Mouse (Mus musculus) hindbrain, embryonic 11.5 days (tissue): ENCODE measurements around the gene Lrrc73. TPM values are rescaled to one million over a fixed set of nuclear protein-coding genes. Genes with fewer than 3 reads are reported as not detected.
A peak's percentile ranks its signal among the peaks of the same experiment; 100 is the strongest.

ENCODE experiments used
- ATAC-seq: fragments of 200-750 bp; cut with Nextera tagmentation; 2 replicates; pipeline ENCODE4 v1.8.0; 2017; ENCODE audit warnings: mild to moderate bottlenecking, moderate TSS enrichment, moderate library complexity; ENCODE audit not compliant: low FRiP score
- DNase-seq: peaks from one replicate; pipeline ENCODE4 v3.0.0-alpha.2; 2015; ENCODE audit warnings: low spot score
- H3K27ac ChIP-seq: fragments of 300-500 bp; sonication (generic); 2 replicates; pipeline ENCODE4 v1.5.1; 2014; ENCODE audit warnings: mild to moderate bottlenecking, low read depth, low read length
- H3K27me3 ChIP-seq: fragments of 300-500 bp; sonication (generic); 2 replicates; pipeline ENCODE4 v1.6.1; 2014; ENCODE audit warnings: mild to moderate bottlenecking, low read length, moderate library complexity, mixed read lengths; ENCODE audit not compliant: control insufficient read depth, insufficient read depth
- H3K36me3 ChIP-seq: fragments of 300-500 bp; sonication (generic); 2 replicates; pipeline ENCODE4 v1.6.1; 2014; ENCODE audit warnings: mild to moderate bottlenecking, low read length, moderate library complexity, mixed read lengths; ENCODE audit not compliant: control insufficient read depth, insufficient read depth
- H3K4me1 ChIP-seq: fragments of 300-500 bp; sonication (generic); replicated peaks from 2 replicates; pipeline ENCODE4 v1.6.1; 2014; ENCODE audit warnings: low read length, mixed read lengths; ENCODE audit not compliant: control insufficient read depth, insufficient read depth
- H3K4me2 ChIP-seq: fragments of 300-500 bp; sonication (generic); replicated peaks from 2 replicates; pipeline ENCODE4 v1.6.1; 2014; ENCODE audit warnings: mild to moderate bottlenecking, low read depth, low read length
- H3K4me3 ChIP-seq: fragments of 300-500 bp; sonication (generic); 2 replicates; pipeline ENCODE4 v1.5.1; 2014; ENCODE audit warnings: low read depth, low read length
- H3K9ac ChIP-seq: fragments of 300-500 bp; sonication (generic); 2 replicates; pipeline ENCODE4 v1.6.1; 2014; ENCODE audit warnings: low read depth, low read length
- H3K9me3 ChIP-seq: fragments of 300-500 bp; sonication (generic); 2 replicates; pipeline ENCODE4 v1.6.1; 2016; ENCODE audit warnings: low read length; ENCODE audit not compliant: control insufficient read depth
- WGBS: fragments of 180-500 bp; shearing (Covaris S2); extraction: QIAGEN DNeasy Blood & Tissue Kit; methylation state at CpG from one replicate; pipeline ENCODE4 v1.1.7; 2014; 5-methylcytosine and 5-hydroxymethylcytosine counted together
- polyA plus RNA-seq: library from polyadenylated mRNA; unstranded; fragments of >200 nt; fragmentation: Nextera tagmentation; extraction: Ambion mirVana; gene quantifications from 2 replicates; pipeline ENCODE4 v1.2.1, GENCODE M21; 2014

Gene Lrrc73
- polyA plus RNA-seq, 1 experiment from 2014 or later = 3.1 TPM

GRCm38 (mm10) chr17:46284653-46285052 is 31.3 kb downstream of the Lrrc73 start:
- Histone ChIP-seq H3K4me3 (no peak overlapping the region), H3K4me1 (0 out of 2 replicates have a peak, but pooled peaks cover 2% of the 10 kb centered on the region), H3K27ac (no peak overlapping the region), H3K9ac (no peak overlapping the region), H3K36me3 (no peaks in the 10 kb centered on the region), H3K4me2 (no peak overlapping the region), H3K27me3 (no peaks in the 10 kb centered on the region), H3K9me3 (no peaks in the 10 kb centered on the region)
- no peak for ATAC-seq
- peak; percentile 16 for DNase-seq
- 41% methylated on average over 7 of the region's 7 CpGs for WGBS

- Histone ChIP-seq H3K4me3 (no peak overlapping the region), H3K9me3 (no peaks in the 10 kb centered on the region), H3K4me1 (0 out of 2 replicates have a peak, but pooled peaks cover 2% of the 10 kb centered on the region), H3K9ac (no peak overlapping the region), H3K36me3 (no peaks in the 10 kb centered on the region), H3K4me2 (no peak overlapping the region), H3K27ac (no peak overlapping the region), H3K27me3 (no peaks in the 10 kb centered on the region)
- DNase-seq = no peak
- ATAC-seq = no peak
- WGBS = 77% methylated on average over 6 of the region's 6 CpGs
Observed at GRCm38 (mm10) chr17:46285407-46285806, 32.1 kb downstream of the Lrrc73 start.

- no peak overlapping the region for H3K4me3 ChIP-seq
- no peaks in the 10 kb centered on the region for H3K4me1 ChIP-seq
- WGBS = 52% methylated on average over 11 of the region's 11 CpGs
- H3K4me2 ChIP-seq = no peak overlapping the region
- DNase-seq (peak; percentile 18), ATAC-seq (no peak)
- H3K9me3 ChIP-seq = no peaks in the 10 kb centered on the region
- no peaks in the 10 kb centered on the region for H3K36me3 ChIP-seq
- H3K27me3 ChIP-seq = no peaks in the 10 kb centered on the region
- H3K9ac ChIP-seq = no peak overlapping the region
- H3K27ac ChIP-seq = no peak overlapping the region
Observed at GRCm38 (mm10) chr17:46287678-46288095, 34.4 kb downstream of the Lrrc73 start.

- Histone ChIP-seq H3K27me3 (peaks cover 40% of the 10 kb centered on the region), H3K4me2 (no peak overlapping the region), H3K4me1 (peaks cover 12% of the 10 kb centered on the region; the same call in 1 of the 2 replicates), H3K9ac (no peak overlapping the region), H3K27ac (no peak overlapping the region), H3K4me3 (no peak overlapping the region), H3K9me3 (no peaks in the 10 kb centered on the region), H3K36me3 (no peaks in the 10 kb centered on the region)
- DNase-seq = no peak
- no peak for ATAC-seq
- 50% methylated on average over 6 of the region's 6 CpGs for WGBS
Observed at GRCm38 (mm10) chr17:46296601-46297000, 43.3 kb downstream of the Lrrc73 start.

- Histone ChIP-seq H3K4me1 (peaks cover 12% of the 10 kb centered on the region; the same call in 1 of the 2 replicates), H3K4me3 (peak overlapping the region; percentile 60), H3K36me3 (no peaks in the 10 kb centered on the region), H3K27me3 (peaks cover 40% of the 10 kb centered on the region), H3K4me2 (peak overlapping the region; percentile 100), H3K9ac (peak overlapping the region; percentile 58; the same call in 1 of the 2 replicates), H3K9me3 (no peaks in the 10 kb centered on the region), H3K27ac (no peak overlapping the region)
- 9% methylated on average over 6 of the region's 6 CpGs for WGBS
- DNase-seq (no peak), ATAC-seq (no peak)
Observed at GRCm38 (mm10) chr17:46297028-46297363, 43.7 kb downstream of the Lrrc73 start.

GRCm38 (mm10) chr17:46297364-46298219 is 44.3 kb downstream of the Lrrc73 start, which contains the start of gene Dlk2:
Gene Dlk2 (plus strand): TSS chr17:46297421.
- Histone ChIP-seq H3K27me3 (peaks cover 40% of the 10 kb centered on the region), H3K36me3 (no peaks in the 10 kb centered on the region), H3K27ac (no peak within 1 kb of the TSS), H3K4me3 (peak within 1 kb of the TSS; percentile 60), H3K4me1 (peaks cover 12% of the 10 kb centered on the region; the same call in 1 of the 2 replicates), H3K9ac (peak within 1 kb of the TSS; percentile 58), H3K4me2 (peak within 1 kb of the TSS; percentile 100), H3K9me3 (no peaks in the 10 kb centered on the region)
- peak; percentile 54 for DNase-seq
- 0% methylated on average over 44 of the region's 86 CpGs for WGBS
- peak; percentile 58; the same call in 1 of the 2 replicates for ATAC-seq

GRCm38 (mm10) chr17:46298220-46298913 is 45.0 kb downstream of the Lrrc73 start:
- no peaks in the 10 kb centered on the region for H3K36me3 ChIP-seq
- DNase-seq (peak; percentile 94), ATAC-seq (peak; percentile 80)
- H3K4me3 ChIP-seq = peak overlapping the region; percentile 60
- H3K27ac ChIP-seq = no peak overlapping the region
- peak overlapping the region; percentile 100 for H3K4me2 ChIP-seq
- peak overlapping the region; percentile 58 for H3K9ac ChIP-seq
- under 1% methylated on average over 48 of the region's 48 CpGs for WGBS
- H3K27me3 ChIP-seq = peaks cover 40% of the 10 kb centered on the region
- H3K9me3 ChIP-seq = no peaks in the 10 kb centered on the region
- H3K4me1 ChIP-seq = peaks cover 12% of the 10 kb centered on the region; the same call in 1 of the 2 replicates

DNA sequence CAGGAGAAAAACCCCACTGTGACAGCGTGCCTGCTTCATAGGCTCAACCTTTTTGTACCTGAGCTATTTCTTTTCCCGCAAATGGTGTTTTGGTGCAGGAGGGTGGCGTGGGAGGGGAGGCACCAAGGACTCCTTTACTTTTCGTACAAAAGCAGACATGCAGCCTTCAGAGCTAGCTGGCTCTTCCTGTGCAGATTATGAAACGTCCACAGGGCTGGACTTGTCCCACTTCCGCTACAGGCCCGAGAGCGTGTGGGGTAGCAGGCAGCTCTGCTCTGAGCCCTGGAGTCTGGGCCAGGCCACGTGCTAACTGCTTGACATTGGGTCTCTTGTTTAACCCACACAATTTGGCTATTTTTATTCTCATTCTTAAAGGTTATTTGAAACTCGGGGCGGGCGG is 48.6 kb downstream of the Lrrc73 start:
- 81% methylated on average over 12 of the region's 12 CpGs for WGBS

More for the DNA sequence above, 48.6 kb downstream of the Lrrc73 start:
- no peaks in the 10 kb centered on the region for H3K36me3 ChIP-seq
- H3K4me1 ChIP-seq = peaks cover 12% of the 10 kb centered on the region; the same call in 1 of the 2 replicates
- peaks cover 23% of the 10 kb centered on the region for H3K27me3 ChIP-seq
- H3K4me3 ChIP-seq = no peak overlapping the region
- no peaks in the 10 kb centered on the region for H3K9me3 ChIP-seq
- ATAC-seq = no peak
- H3K27ac ChIP-seq = no peak overlapping the region
- H3K4me2 ChIP-seq = no peak overlapping the region
- no peak for DNase-seq
- H3K9ac ChIP-seq = no peak overlapping the region
